Mouse (Mus musculus): ENCODE results near the gene Tfap2c. TPM values are rescaled to one million over a fixed set of nuclear protein-coding genes. Genes with fewer than 3 reads are reported as not detected.

The Tfap2c gene
- total RNA-seq, 2 experiments from 2014 or later, result not detected

Other genes with a start within 250 kb of the Tfap2c start
- 10 to 100 TPM; 26.8 to 34.2 TPM for gene Fam210b, start 204.0 kb upstream of the Tfap2c start, total RNA-seq (2021)
- gene Aurka, start 179.1 kb upstream of the Tfap2c start, total RNA-seq (2021), result 1 to 10 TPM; 3.4 to 4.2 TPM
- gene Cstf1, start 178.9 kb upstream of the Tfap2c start, total RNA-seq (2021), result 10 to 100 TPM; 32.4 to 35.2 TPM
- gene Cass4, start 155.8 kb upstream of the Tfap2c start, total RNA-seq (2021), result under 1 TPM; 0.13 to 0.43 TPM
- 10 to 100 TPM; 76.2 to 86.3 TPM for gene Rtf2, start 109.0 kb upstream of the Tfap2c start, total RNA-seq (2021)
- not detected for gene Gcnt7, start 91.0 kb upstream of the Tfap2c start, total RNA-seq (2021)
- gene Fam209, start 77.1 kb upstream of the Tfap2c start, total RNA-seq (2021), result not detected